Mouse (Mus musculus): ENCODE measurements at regions not wholly inside any gene's neighbourhood (a gene's known extent, or its start where the extent isn't known, plus 50 kb on each side); places are given as distances from the start of the nearest gene placed in this dataset.

GRCm38 (mm10) chr1:119123402-119123801 lies 70.0 kb upstream of the Gli2 start:
- TF ChIP-seq CTCF (IDR thresholded peaks at IDR 0.05; ENCODE audit: low read depth) = no peak
- TF ChIP-seq EP300 (IDR thresholded peaks at IDR 0.05; ENCODE audit: low read depth) = no peak

All from liver, postnatal 0 days (tissue).